Mouse (Mus musculus): ENCODE data around the gene Xpnpep3. TPM values are rescaled to one million over a fixed set of nuclear protein-coding genes. Genes with fewer than 3 reads are reported as not detected.

The Xpnpep3 gene
- polyA plus RNA-seq, 1 experiment = 14.9 TPM

DNA sequence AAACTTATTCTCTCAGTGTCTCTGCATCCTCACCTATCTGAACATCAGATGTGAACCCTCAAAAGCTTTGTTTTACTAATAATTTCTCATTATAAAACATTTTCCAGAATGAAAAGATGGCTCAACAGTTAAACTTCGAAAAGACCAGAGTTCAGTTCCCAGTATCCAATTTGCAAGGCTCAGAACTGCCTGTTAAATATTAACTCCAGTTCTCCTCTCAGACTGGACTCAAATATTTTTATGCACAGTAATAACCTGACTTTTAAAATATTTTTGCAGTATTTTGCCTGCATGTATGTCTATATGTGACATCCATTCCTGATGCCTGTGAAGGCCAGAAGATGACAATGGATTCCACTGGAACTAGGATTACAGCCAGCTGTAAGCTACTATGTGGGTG, 31.3 kb upstream of the Xpnpep3 start:
- TF ChIP-seq CTCF (IDR thresholded peaks at IDR 0.05; ENCODE audit: control insufficient read depth, insufficient read depth, insufficient replicate concordance, low read depth, low read length) (no peak), POLR2A (IDR thresholded peaks at IDR 0.05; ENCODE audit: control insufficient read depth, low read depth, low read length) (no peak)
- Histone ChIP-seq H3K4me1 (ENCODE audit: control insufficient read depth, insufficient read depth, low read length) (no peaks in the 10 kb centered on the region), H3K4me3 (ENCODE audit: control insufficient read depth, low read depth, low read length) (no peak overlapping the region), H3K27me3 (ENCODE audit: control insufficient read depth, insufficient read depth, low read length) (no peaks in the 10 kb centered on the region), H3K36me3 (ENCODE audit: control insufficient read depth, insufficient read depth, low read length) (peaks cover 3% of the 10 kb centered on the region), H3K27ac (ENCODE audit: control insufficient read depth, insufficient read depth, low read depth, low read length) (no peak overlapping the region)

DNA sequence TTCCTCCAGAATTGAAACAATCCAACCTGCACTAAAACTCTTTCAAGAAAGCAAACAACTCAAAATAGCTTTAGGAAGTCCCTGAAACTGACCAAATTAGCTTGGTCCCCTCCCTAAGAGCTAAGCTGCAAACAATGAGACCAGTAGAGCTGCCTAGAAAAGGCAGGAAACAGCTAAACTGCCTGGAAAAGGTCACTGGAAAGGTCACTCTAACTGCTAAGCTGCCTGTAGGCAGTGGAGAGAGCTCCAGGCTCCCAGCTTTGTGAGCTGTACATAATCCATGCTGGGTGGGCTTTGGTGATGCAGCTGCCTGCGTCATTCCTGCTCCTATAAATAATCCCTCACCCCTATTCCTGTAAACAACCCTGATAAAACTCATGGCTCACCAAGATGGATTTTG, 29.6 kb upstream of the Xpnpep3 start:
- no peak for TF ChIP-seq POLR2A (IDR thresholded peaks at IDR 0.05; ENCODE audit: control insufficient read depth, low read depth, low read length)
- no peak for TF ChIP-seq CTCF (IDR thresholded peaks at IDR 0.05; ENCODE audit: control insufficient read depth, insufficient read depth, insufficient replicate concordance, low read depth, low read length)
- no peaks in the 10 kb centered on the region for H3K4me1 ChIP-seq (ENCODE audit: control insufficient read depth, insufficient read depth, low read length)
- peaks cover 1% of the 10 kb centered on the region for H3K36me3 ChIP-seq (ENCODE audit: control insufficient read depth, insufficient read depth, low read length)
- H3K4me3 ChIP-seq (ENCODE audit: control insufficient read depth, low read depth, low read length) = no peak overlapping the region
- no peak overlapping the region for H3K27ac ChIP-seq (ENCODE audit: control insufficient read depth, insufficient read depth, low read depth, low read length)
- no peaks in the 10 kb centered on the region for H3K27me3 ChIP-seq (ENCODE audit: control insufficient read depth, insufficient read depth, low read length)

DNA sequence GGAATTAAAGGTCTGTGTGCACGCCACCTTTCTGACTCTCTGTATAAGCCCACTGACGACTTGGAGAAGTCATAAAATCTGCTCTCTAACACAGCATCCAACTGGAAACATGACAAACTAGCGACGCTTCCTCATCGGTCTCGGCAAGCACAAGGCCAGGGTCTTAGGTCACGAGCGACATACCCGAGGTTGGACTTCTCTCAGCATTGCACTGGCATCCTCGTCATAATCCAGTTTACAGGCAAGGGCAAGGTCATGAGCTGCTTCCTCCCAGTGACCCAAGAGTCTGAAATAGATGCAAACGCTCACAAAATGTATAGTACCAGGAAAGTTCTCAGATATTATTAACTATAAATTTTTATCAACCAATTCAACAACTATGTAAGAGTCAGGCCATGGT, 25.3 kb upstream of the Xpnpep3 start:
- Histone ChIP-seq H3K27ac (ENCODE audit: control insufficient read depth, insufficient read depth, low read depth, low read length) (no peak overlapping the region), H3K4me3 (ENCODE audit: control insufficient read depth, low read depth, low read length) (no peak overlapping the region), H3K4me1 (ENCODE audit: control insufficient read depth, insufficient read depth, low read length) (no peaks in the 10 kb centered on the region), H3K36me3 (ENCODE audit: control insufficient read depth, insufficient read depth, low read length) (peaks cover 3% of the 10 kb centered on the region), H3K27me3 (ENCODE audit: control insufficient read depth, insufficient read depth, low read length) (no peaks in the 10 kb centered on the region)
- no peak for TF ChIP-seq CTCF (IDR thresholded peaks at IDR 0.05; ENCODE audit: control insufficient read depth, insufficient read depth, insufficient replicate concordance, low read depth, low read length)
- no peak for TF ChIP-seq POLR2A (IDR thresholded peaks at IDR 0.05; ENCODE audit: control insufficient read depth, low read depth, low read length)

DNA sequence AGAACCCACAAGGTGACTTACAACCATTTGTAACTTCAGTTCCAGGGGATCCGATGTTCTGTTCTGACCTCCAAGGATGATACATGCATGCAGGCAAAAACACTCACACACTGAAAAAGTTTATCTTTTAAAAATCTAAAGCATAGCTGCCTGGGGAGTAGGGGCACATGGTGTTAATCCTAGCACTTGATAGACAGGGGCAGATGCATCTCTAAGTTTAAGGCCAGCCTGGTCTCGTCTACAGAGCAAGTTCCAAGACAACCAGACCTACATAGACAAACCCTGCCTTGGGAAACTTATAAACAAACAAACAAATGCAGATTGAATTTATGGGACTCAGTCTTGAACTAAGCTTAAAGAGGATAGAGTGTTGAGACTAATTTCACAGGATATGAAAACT, 21.1 kb upstream of the Xpnpep3 start:
- Histone ChIP-seq H3K27ac (ENCODE audit: control insufficient read depth, insufficient read depth, low read depth, low read length) (no peak overlapping the region), H3K27me3 (ENCODE audit: control insufficient read depth, insufficient read depth, low read length) (no peaks in the 10 kb centered on the region), H3K36me3 (ENCODE audit: control insufficient read depth, insufficient read depth, low read length) (peaks cover 3% of the 10 kb centered on the region), H3K4me3 (ENCODE audit: control insufficient read depth, low read depth, low read length) (no peak overlapping the region), H3K4me1 (ENCODE audit: control insufficient read depth, insufficient read depth, low read length) (no peaks in the 10 kb centered on the region)
- TF ChIP-seq POLR2A (IDR thresholded peaks at IDR 0.05; ENCODE audit: control insufficient read depth, low read depth, low read length) (no peak), CTCF (IDR thresholded peaks at IDR 0.05; ENCODE audit: control insufficient read depth, insufficient read depth, insufficient replicate concordance, low read depth, low read length) (no peak)

DNA sequence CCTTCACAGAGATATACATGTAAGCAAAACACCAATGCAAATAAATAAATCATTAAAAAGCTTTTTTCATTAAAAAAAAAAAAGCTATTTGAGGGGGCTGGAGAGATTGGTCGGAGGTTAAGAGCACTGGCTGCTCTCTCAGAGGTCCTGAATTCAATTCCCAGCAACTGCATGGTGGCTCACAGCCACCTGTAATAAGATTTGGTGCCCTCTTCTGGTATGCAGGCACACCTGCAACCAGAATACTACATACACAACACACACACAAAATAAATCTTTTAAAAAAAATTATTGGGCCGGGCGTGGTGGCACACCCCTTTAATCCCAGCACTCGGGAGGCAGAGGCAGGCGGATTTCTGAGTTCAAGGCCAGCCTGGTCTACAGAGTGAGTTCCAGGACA, 13.6 kb upstream of the Xpnpep3 start:
- H3K27ac ChIP-seq (ENCODE audit: control insufficient read depth, insufficient read depth, low read depth, low read length) = no peak overlapping the region
- H3K36me3 ChIP-seq (ENCODE audit: control insufficient read depth, insufficient read depth, low read length) = no peaks in the 10 kb centered on the region; the same call in none of the 2 replicates
- no peaks in the 10 kb centered on the region for H3K4me1 ChIP-seq (ENCODE audit: control insufficient read depth, insufficient read depth, low read length)
- H3K4me3 ChIP-seq (ENCODE audit: control insufficient read depth, low read depth, low read length) = no peak overlapping the region
- no peaks in the 10 kb centered on the region for H3K27me3 ChIP-seq (ENCODE audit: control insufficient read depth, insufficient read depth, low read length)
- no peak for TF ChIP-seq CTCF (IDR thresholded peaks at IDR 0.05; ENCODE audit: control insufficient read depth, insufficient read depth, insufficient replicate concordance, low read depth, low read length)
- no peak for TF ChIP-seq POLR2A (IDR thresholded peaks at IDR 0.05; ENCODE audit: control insufficient read depth, low read depth, low read length)

DNA sequence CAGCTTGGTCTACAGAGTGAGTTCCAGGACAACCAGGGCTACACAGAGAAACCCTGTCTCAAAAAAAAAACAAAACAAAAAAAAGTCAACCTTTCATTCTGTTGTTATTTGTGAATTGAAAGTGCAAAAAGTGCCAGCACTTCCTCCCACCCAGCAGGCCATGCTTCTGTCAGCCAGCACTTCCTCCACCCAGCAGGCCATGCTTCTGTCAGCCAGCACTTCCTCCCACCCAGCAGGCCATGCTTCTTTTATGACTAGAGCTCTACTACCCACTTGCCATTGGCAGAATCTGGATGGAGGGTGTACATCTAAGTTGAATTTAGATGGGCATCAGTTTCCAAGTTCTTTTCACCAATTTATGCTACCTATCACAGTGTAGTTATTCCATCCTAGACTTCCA, 6.9 kb upstream of the Xpnpep3 start:
- no peak overlapping the region for H3K27ac ChIP-seq (ENCODE audit: control insufficient read depth, insufficient read depth, low read depth, low read length)
- H3K4me1 ChIP-seq (ENCODE audit: control insufficient read depth, insufficient read depth, low read length) = no peaks in the 10 kb centered on the region; the same call in 1 of the 2 replicates
- H3K36me3 ChIP-seq (ENCODE audit: control insufficient read depth, insufficient read depth, low read length) = no peaks in the 10 kb centered on the region; the same call in none of the 2 replicates
- H3K27me3 ChIP-seq (ENCODE audit: control insufficient read depth, insufficient read depth, low read length) = no peaks in the 10 kb centered on the region
- H3K4me3 ChIP-seq (ENCODE audit: control insufficient read depth, low read depth, low read length) = no peak overlapping the region
- no peak for TF ChIP-seq POLR2A (IDR thresholded peaks at IDR 0.05; ENCODE audit: control insufficient read depth, low read depth, low read length)
- TF ChIP-seq CTCF (IDR thresholded peaks at IDR 0.05; ENCODE audit: control insufficient read depth, insufficient read depth, insufficient replicate concordance, low read depth, low read length) = no peak

DNA sequence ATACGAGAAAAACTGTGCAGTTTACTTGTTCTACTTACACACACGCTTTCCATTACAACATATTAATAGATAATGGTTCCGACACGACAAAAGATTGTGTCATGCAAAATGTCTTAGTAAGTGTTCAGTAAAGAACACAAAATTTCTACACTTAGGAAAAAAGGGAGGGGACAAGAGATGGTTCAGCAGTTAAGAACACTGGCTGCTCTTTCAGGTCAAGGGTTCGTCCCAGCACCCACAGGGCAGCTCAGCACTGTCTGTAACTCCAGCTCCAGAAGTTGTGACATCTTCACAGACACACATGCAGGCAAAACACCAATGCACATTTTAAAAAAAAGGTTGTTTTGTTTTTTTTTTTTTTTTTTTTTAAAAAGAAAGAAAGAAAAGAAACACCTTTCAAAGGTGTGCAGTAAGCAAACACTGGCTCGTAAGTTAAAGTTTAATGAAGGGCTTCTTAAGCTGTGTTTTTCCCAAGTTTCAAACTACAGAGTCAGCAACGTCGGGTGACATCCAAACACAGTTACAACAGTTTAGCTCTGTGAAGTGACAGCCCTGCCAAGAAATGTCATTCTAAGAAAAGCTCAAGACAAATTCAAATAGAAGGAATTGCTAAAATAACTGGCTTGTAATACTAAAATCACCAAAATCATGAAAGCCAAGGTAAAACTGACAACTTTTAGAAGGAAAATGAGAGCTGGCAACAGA, 5.6 kb upstream of the Xpnpep3 start:
- no peak for TF ChIP-seq POLR2A (IDR thresholded peaks at IDR 0.05; ENCODE audit: control insufficient read depth, low read depth, low read length)
- no peak for TF ChIP-seq CTCF (IDR thresholded peaks at IDR 0.05; ENCODE audit: control insufficient read depth, insufficient read depth, insufficient replicate concordance, low read depth, low read length)
- Histone ChIP-seq H3K27me3 (ENCODE audit: control insufficient read depth, insufficient read depth, low read length) (no peaks in the 10 kb centered on the region), H3K4me1 (ENCODE audit: control insufficient read depth, insufficient read depth, low read length) (no peaks in the 10 kb centered on the region; the same call in 1 of the 2 replicates), H3K27ac (ENCODE audit: control insufficient read depth, insufficient read depth, low read depth, low read length) (no peak overlapping the region), H3K4me3 (ENCODE audit: control insufficient read depth, low read depth, low read length) (no peak overlapping the region), H3K36me3 (ENCODE audit: control insufficient read depth, insufficient read depth, low read length) (no peaks in the 10 kb centered on the region; the same call in none of the 2 replicates)
